Mouse (Mus musculus): ENCODE measurements around the gene Kdr. TPM values are rescaled to one million over a fixed set of nuclear protein-coding genes. Genes with fewer than 3 reads are reported as not detected.

The Kdr gene
- polyA plus RNA-seq, 1 experiment: 22.0 TPM

DNA sequence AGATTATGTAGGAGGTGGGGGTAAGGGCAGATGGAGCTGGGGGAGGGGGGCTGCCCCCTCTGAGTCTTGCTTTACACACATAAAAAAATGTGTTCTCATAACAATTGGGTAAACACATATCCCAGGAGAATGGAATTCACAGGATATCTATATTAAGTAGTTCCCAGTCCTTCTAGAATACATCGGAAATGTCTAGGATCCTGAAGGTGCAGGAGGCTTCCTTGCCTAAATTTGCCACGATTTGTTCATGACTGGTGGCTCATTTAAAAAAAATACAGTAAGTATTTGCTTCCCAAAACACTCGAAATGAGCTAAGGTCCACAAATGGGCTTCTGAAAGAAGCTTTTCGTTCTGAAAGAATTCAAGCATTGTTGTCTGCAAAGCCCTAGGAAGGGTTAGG lies 61.0 kb downstream of the Kdr start:
- peaks cover 11% of the 10 kb centered on the region; the same call in 1 of the 2 replicates for H3K4me1 ChIP-seq (ENCODE audit: control insufficient read depth, insufficient read depth, insufficient read length, low read length)
- no peak overlapping the region for H3K4me3 ChIP-seq (ENCODE audit: insufficient read depth, low read depth, low read length)
- H3K27ac ChIP-seq (replicated peaks; ENCODE audit: low read depth, low read length): peak overlapping the region; percentile 97

DNA sequence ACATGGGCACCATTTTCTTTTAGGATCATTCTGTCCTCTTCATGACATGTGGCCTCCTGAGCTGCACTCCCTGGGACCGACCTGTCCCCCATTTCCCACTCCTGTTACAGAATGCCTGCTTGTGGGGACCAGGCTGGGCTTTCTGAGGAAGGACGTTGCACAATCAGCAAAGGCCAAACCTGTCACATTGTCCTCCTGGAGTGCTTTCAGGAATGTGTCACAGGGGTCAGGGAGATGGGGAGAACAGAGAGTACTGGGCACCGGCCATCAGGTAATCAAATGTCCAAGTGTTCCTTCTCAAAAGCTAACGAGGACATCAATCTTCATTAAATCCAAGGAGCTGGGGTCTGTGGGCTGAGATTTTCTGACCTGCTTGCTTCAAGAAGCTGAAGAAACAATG lies 72.2 kb downstream of the Kdr start:
- Histone ChIP-seq H3K4me3 (ENCODE audit: insufficient read depth, low read depth, low read length) (no peak overlapping the region), H3K4me1 (ENCODE audit: control insufficient read depth, insufficient read depth, insufficient read length, low read length) (peaks cover 13% of the 10 kb centered on the region; the same call in 1 of the 2 replicates), H3K27ac (replicated peaks; ENCODE audit: low read depth, low read length) (peak overlapping the region; percentile 69)

DNA sequence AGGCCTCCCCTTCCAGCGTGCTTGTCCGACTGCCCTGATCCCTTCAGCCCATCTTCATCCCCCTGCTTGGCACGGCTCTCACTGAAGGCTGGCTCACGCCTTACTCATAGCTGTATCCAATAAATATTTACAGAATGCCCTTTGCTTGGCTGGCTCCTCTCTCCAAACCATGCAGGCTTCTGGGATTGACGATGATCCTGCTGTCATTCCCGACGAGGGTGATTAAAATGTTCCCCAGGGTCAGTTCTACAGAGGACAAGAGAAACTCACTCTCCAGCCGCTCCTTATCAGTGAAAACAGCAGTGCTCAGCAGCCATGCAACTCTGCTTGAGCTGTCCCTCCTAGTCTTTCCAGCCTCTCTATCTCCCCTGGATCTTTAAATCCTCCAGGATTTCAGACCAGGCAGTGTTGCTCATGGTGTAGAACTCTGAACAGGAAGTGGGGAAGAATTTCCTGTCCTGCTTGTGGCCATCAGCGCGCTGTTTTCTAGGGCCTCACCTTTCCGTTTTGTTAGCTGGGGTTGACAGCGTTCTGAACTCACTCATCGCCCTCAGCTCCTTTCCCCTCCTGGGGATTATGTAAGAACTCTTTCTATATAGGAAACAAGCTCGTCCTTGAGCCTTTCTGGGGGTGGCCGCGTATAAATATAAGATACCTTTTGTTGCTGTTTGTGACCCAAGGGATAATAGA lies 77.9 kb downstream of the Kdr start:
- no peak overlapping the region for H3K4me3 ChIP-seq (ENCODE audit: insufficient read depth, low read depth, low read length)
- peaks cover 28% of the 10 kb centered on the region for H3K4me1 ChIP-seq (ENCODE audit: control insufficient read depth, insufficient read depth, insufficient read length, low read length)
- peak overlapping the region; percentile 62 for H3K27ac ChIP-seq (replicated peaks; ENCODE audit: low read depth, low read length)

DNA sequence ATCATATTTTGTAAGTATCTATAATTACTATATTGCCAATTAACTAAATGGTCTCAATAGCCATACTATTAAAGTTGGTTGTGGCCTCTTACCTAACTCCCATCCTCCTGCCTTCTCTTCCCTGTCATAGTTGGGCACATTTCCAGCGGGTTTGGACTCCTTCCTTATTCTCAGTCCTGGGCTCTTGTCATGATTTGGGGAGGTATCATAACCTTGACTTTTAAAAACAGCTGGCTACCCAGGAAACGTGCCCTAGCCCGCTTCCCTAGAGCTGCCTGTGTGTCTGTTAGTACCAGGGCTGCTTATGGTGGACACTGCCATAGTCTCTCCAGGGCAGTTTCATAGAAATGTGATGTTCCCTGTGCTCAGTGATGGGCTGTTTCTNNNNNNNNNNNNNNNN lies 82.9 kb downstream of the Kdr start:
- H3K4me3 ChIP-seq (ENCODE audit: insufficient read depth, low read depth, low read length): no peak overlapping the region
- H3K4me1 ChIP-seq (ENCODE audit: control insufficient read depth, insufficient read depth, insufficient read length, low read length): peaks cover 19% of the 10 kb centered on the region
- no peak overlapping the region for H3K27ac ChIP-seq (replicated peaks; ENCODE audit: low read depth, low read length)

DNA sequence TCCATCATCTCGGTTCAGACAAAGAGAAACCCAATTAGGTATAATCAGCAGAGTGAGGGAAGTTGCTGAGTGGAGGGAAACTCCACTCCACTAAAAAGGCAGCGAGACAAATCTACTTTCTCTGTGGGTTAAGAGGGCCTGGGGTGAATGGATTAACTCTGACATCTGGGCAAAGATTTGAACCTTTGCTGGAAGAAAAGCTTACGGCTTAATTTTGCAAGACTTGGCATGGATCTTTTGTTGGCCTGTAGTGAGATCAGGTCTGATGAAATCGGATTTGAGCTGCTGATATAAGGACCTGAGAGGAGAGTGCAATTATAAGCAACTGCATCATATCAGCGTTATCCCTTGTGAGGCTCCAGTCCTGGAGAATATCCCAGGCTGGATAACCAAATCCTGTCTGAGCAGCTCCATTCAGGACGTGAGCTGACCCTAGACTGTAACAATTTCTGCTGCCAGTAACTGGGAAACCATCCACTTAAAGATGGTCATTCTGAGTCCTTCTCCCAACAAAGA lies 85.2 kb downstream of the Kdr start:
- Histone ChIP-seq H3K27ac (replicated peaks; ENCODE audit: low read depth, low read length) (no peak overlapping the region), H3K4me3 (ENCODE audit: insufficient read depth, low read depth, low read length) (no peak overlapping the region), H3K4me1 (ENCODE audit: control insufficient read depth, insufficient read depth, insufficient read length, low read length) (peaks cover 8% of the 10 kb centered on the region; the same call in 1 of the 2 replicates)

Other genes starting within 250 kb of the Kdr start
- 6.4 and 11.9 TPM in 2 replicates for gene Srd5a3, start 161.8 kb upstream of the Kdr start, polyA plus RNA-seq (2012; ENCODE audit: insufficient read depth, insufficient read length, missing spikeins)
- 15.1 and 17.8 TPM in 2 replicates for gene Tmem165, start 205.4 kb upstream of the Kdr start, polyA plus RNA-seq (2012; ENCODE audit: insufficient read depth, insufficient read length, missing spikeins)